Mouse (Mus musculus) midbrain, embryonic 10.5 days (tissue): ENCODE data around the gene Cryba2. TPM values are rescaled to one million over a fixed set of nuclear protein-coding genes. Genes with fewer than 3 reads are reported as not detected.

Experiments used
- DNase-seq: peaks from one replicate; pipeline ENCODE4 v3.0.0-alpha.2; 2017; ENCODE audit warnings: low spot score
- H3K27ac ChIP-seq: fragments of 300-500 bp; sonication (generic); replicated peaks from 2 replicates; pipeline ENCODE4 v1.5.1; 2016; ENCODE audit warnings: mild to moderate bottlenecking
- H3K27me3 ChIP-seq: fragments of 300-500 bp; sonication (generic); 2 replicates; pipeline ENCODE4 v1.6.1; 2016; ENCODE audit warnings: low read depth, mild to moderate bottlenecking; ENCODE audit not compliant: poor library complexity, severe bottlenecking
- H3K36me3 ChIP-seq: fragments of 300-500 bp; sonication (generic); 2 replicates; pipeline ENCODE4 v1.6.1; 2016; ENCODE audit warnings: mild to moderate bottlenecking, moderate library complexity
- H3K4me1 ChIP-seq: fragments of 300-500 bp; sonication (generic); 2 replicates; pipeline ENCODE4 v1.6.1; 2016
- H3K4me3 ChIP-seq: fragments of 300-500 bp; sonication (generic); 2 replicates; pipeline ENCODE4 v1.5.1; 2016; ENCODE audit warnings: mild to moderate bottlenecking, moderate library complexity
- H3K9me3 ChIP-seq: fragments of 300-500 bp; sonication (generic); replicated peaks from 2 replicates; pipeline ENCODE4 v1.6.1; 2016; ENCODE audit warnings: mild to moderate bottlenecking
- WGBS: fragments of 180-500 bp; shearing (Covaris S2); methylation state at CpG from one replicate; pipeline ENCODE4 v1.1.7; 2016; 5-methylcytosine and 5-hydroxymethylcytosine counted together
- polyA plus RNA-seq: library from polyadenylated mRNA; unstranded; fragments of >200 nt; fragmentation: Nextera tagmentation; extraction: Ambion mirVana; gene quantifications from 2 replicates; pipeline ENCODE4 v1.2.1, GENCODE M21; 2016

Gene Cryba2
- polyA plus RNA-seq, result 0.26 TPM in 1 of 2 replicates, not detected in the other

DNA sequence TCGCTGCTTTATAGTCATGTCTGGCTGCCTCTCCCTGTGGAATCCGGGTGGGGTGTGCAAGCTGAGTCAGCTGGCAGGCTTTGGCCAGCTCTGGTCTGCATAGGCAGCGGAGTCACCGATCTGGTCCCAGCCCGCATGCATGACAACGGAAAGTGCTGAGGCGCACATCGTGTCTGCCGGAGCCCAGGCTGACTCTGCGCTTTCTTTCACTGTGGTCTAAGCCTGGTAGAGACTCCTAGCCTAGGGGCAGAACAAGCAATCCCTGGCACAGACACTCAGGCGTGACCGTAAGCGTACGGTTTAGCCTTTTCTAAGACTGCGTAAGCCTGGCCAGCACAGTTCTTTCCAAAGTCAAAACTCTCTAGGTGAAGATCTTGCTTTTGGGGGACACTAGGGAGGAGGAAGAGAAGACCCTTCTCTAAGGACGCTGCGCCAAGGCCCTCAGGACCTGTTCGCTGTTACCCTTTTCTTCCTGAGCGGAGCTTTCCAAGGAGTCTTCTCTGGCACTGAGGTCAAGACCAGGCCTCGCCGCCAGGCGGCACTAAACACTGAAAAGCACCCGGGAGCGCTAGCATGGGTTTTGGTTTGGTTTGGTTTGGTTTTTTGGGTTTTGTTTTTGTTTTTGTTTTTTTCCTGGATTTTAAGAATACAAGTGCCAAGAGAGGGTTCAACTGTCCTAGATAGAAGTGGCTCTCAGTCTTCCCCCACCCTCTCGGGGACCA lies at the start of gene Cryba2:
Gene Cryba2 (minus strand): TSS at position 10 of the 722 bp plus-strand sequence.
- Histone ChIP-seq H3K27ac (no peak within 1 kb of the TSS), H3K4me3 (peak within 1 kb of the TSS; percentile 41), H3K36me3 (no peaks in the 10 kb centered on the region), H3K4me1 (peaks cover 35% of the 10 kb centered on the region), H3K9me3 (no peaks in the 10 kb centered on the region), H3K27me3 (peaks cover 100% of the 10 kb centered on the region)
- peak; percentile 78 for DNase-seq
- WGBS, result 2% methylated on average over 25 of the region's 25 CpGs

- Histone ChIP-seq H3K9me3 (no peaks in the 10 kb centered on the region), H3K4me1 (no peaks in the 10 kb centered on the region), H3K4me3 (no peak overlapping the region), H3K27ac (no peak overlapping the region), H3K27me3 (peaks cover 67% of the 10 kb centered on the region), H3K36me3 (no peaks in the 10 kb centered on the region)
- DNase-seq, result no peak
- WGBS, result 64% methylated on average over 12 of the region's 12 CpGs
These were observed 48.9 kb upstream of the Cryba2 start for GRCm38 (mm10) chr1:74941651-74942360.

DNA sequence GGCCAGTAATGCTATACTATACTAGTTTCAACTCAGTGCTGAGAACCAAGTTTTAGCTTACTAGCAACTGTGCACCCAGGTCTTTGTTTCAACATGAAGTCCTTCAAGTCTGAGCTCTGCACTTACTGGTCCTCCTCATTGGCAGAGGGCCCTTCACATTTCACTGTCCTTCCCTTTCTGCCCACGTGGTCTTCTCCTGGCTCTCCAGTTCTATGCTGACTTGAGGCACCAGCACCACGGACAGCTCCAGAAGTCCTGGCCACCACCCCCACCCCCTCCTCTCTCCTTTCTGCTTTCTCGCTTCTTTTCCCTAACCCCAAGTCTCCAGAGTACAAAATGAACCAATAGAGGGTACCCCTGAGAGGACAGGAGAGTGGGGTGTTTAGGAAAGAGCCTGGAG lies 46.8 kb upstream of the Cryba2 start:
- Histone ChIP-seq H3K27me3 (peaks cover 58% of the 10 kb centered on the region), H3K36me3 (no peaks in the 10 kb centered on the region), H3K9me3 (no peaks in the 10 kb centered on the region), H3K4me3 (no peak overlapping the region), H3K27ac (no peak overlapping the region), H3K4me1 (peaks cover 6% of the 10 kb centered on the region; the same call in 1 of the 2 replicates)
- 14% methylated on average over 3 of the region's 3 CpGs for WGBS
- DNase-seq, result no peak

- Histone ChIP-seq H3K27ac (no peak overlapping the region), H3K4me3 (no peak overlapping the region), H3K36me3 (no peaks in the 10 kb centered on the region), H3K9me3 (no peaks in the 10 kb centered on the region), H3K27me3 (peaks cover 59% of the 10 kb centered on the region), H3K4me1 (peaks cover 6% of the 10 kb centered on the region; the same call in 1 of the 2 replicates)
- WGBS, result 38% methylated on average over 12 of the region's 12 CpGs
- no peak for DNase-seq
These were observed 43.4 kb upstream of the Cryba2 start for GRCm38 (mm10) chr1:74936221-74936830.

DNA sequence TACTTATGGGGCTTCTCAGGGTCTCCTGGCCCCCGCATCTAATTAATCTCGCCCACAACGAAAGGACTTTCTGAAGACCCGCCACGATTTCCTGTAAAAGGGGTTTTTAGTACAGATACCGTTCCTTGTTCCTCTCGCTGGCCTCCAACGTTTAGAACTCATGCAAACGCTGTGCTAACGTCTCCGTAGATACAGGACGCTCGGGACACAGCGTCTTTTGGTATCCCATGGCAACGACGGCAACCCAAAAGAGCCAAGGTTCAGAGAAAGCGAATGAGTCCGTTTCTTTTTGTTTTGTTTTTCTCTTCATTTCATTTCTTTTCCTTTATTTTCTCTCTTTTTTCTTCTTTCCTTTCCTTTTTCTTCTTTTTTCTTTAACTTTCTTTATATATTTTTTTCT lies 42.5 kb upstream of the Cryba2 start, which contains the start of gene Cfap65:
Gene Cfap65 (minus strand): TSS at position 198 of the 400 bp plus-strand sequence.
- peaks cover 55% of the 10 kb centered on the region for H3K27me3 ChIP-seq
- H3K9me3 ChIP-seq, result no peaks in the 10 kb centered on the region
- 3% methylated on average over 18 of the region's 18 CpGs for WGBS
- H3K27ac ChIP-seq, result no peak within 1 kb of the TSS
- no peaks in the 10 kb centered on the region for H3K36me3 ChIP-seq
- DNase-seq, result peak; percentile 58
- peaks cover 6% of the 10 kb centered on the region; the same call in 1 of the 2 replicates for H3K4me1 ChIP-seq
- H3K4me3 ChIP-seq, result peak within 1 kb of the TSS; percentile 51

- no peak for DNase-seq
- H3K36me3 ChIP-seq, result no peaks in the 10 kb centered on the region
- 85% methylated on average over 9 of the region's 9 CpGs for WGBS
These were observed 34.8 kb upstream of the Cryba2 start for GRCm38 (mm10) chr1:74927621-74928296.

GRCm38 (mm10) chr1:74926721-74927120 lies 33.8 kb upstream of the Cryba2 start:
- WGBS, result 41% methylated on average over 6 of the region's 6 CpGs
- no peak overlapping the region for H3K27ac ChIP-seq
- no peaks in the 10 kb centered on the region for H3K4me1 ChIP-seq
- no peaks in the 10 kb centered on the region for H3K36me3 ChIP-seq
- peak; percentile 54 for DNase-seq
- peaks cover 46% of the 10 kb centered on the region for H3K27me3 ChIP-seq
- no peak overlapping the region for H3K4me3 ChIP-seq
- H3K9me3 ChIP-seq, result no peaks in the 10 kb centered on the region

More at GRCm38 (mm10) chr1:74927621-74928296, 34.8 kb upstream of the Cryba2 start:
- no peak overlapping the region for H3K27ac ChIP-seq
- H3K4me3 ChIP-seq, result no peak overlapping the region
- no peaks in the 10 kb centered on the region for H3K9me3 ChIP-seq
- peaks cover 41% of the 10 kb centered on the region for H3K27me3 ChIP-seq
- H3K4me1 ChIP-seq, result no peaks in the 10 kb centered on the region

GRCm38 (mm10) chr1:74924464-74924863 lies 31.5 kb upstream of the Cryba2 start:
- H3K4me3 ChIP-seq, result no peak overlapping the region

DNA sequence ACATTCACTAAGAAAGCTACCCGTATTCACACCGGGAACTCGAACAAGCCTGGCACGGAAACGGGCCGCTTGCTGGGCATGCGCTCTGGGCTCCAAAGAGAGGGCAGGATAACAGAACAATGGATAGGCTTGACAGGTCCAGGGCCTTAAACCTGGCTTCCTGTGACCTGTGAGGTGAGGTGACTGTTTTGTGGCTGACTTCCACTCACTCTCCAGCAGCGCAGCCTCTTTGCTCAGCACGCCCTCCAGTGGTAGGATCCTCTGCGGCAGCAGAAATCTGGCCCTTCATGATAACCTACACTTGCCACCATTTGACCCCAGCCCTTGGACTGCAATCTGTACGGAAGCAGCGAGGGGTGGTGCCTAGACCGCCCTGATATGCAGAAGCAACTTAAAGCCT lies 22.8 kb upstream of the Cryba2 start:
- DNase-seq, result no peak
- peak overlapping the region; percentile 9; the same call in 1 of the 2 replicates for H3K4me3 ChIP-seq
- H3K27ac ChIP-seq, result no peak overlapping the region
- H3K4me1 ChIP-seq, result peaks cover 13% of the 10 kb centered on the region
- H3K36me3 ChIP-seq, result no peaks in the 10 kb centered on the region
- H3K9me3 ChIP-seq, result no peaks in the 10 kb centered on the region
- H3K27me3 ChIP-seq, result peaks cover 52% of the 10 kb centered on the region
- 33% methylated on average over 13 of the region's 13 CpGs for WGBS

More at GRCm38 (mm10) chr1:74924464-74924863, 31.5 kb upstream of the Cryba2 start:
- no peak for DNase-seq
- Histone ChIP-seq H3K9me3 (no peaks in the 10 kb centered on the region), H3K4me1 (no peaks in the 10 kb centered on the region), H3K36me3 (no peaks in the 10 kb centered on the region), H3K27me3 (peaks cover 51% of the 10 kb centered on the region), H3K27ac (no peak overlapping the region)
- WGBS, result 71% methylated on average over 4 of the region's 4 CpGs

DNA sequence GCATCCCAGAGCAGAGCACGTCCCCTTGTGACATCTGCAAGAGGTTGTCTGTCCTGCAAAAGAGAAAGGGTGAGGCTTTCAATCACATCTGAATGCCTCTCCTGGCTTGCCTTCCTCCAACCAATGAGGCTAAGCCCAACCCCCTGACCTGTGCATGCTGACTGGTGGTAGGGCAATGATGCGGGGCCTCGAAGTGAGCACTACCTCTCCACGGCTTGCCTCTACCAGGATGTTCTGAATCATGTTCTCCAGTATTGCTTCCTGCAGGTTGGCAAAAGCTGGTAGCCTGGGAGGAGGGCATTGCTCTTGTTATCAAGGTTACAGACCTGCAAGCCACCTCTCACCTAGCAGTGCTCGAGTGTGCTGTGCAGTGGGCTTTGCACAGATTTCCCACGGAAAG lies 9.2 kb upstream of the Cryba2 start:
- Histone ChIP-seq H3K36me3 (no peaks in the 10 kb centered on the region), H3K4me1 (peaks cover 30% of the 10 kb centered on the region), H3K27me3 (peaks cover 97% of the 10 kb centered on the region), H3K9me3 (no peaks in the 10 kb centered on the region), H3K27ac (no peak overlapping the region), H3K4me3 (no peak overlapping the region)
- 33% methylated on average over 6 of the region's 6 CpGs for WGBS
- DNase-seq, result no peak

DNA sequence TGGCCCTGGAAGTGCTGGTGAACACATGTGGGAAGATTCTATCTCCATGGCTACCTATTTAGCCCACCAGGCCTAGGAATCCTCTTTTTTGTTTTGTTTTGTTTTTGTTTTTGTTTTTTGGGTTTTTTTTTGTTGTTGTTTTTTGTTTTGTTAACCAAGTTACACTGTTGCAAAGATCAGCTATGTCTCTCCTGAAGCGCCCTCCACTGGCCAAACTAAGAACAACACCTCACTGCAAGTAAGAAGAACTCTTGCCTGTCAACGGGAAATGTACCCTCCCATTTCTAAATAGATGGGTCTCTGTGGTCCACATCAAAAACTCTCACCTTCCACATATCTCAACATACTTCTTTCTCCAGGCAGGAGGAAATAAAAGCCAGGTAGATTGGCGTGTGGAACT lies 8.7 kb upstream of the Cryba2 start:
- DNase-seq, result peak; percentile 69
- peaks cover 33% of the 10 kb centered on the region for H3K4me1 ChIP-seq
- 7% methylated on average over 3 of the region's 3 CpGs for WGBS
- peaks cover 99% of the 10 kb centered on the region for H3K27me3 ChIP-seq
- no peaks in the 10 kb centered on the region for H3K9me3 ChIP-seq
- H3K27ac ChIP-seq, result no peak overlapping the region
- H3K4me3 ChIP-seq, result no peak overlapping the region
- H3K36me3 ChIP-seq, result no peaks in the 10 kb centered on the region
